Mouse (Mus musculus) cerebellum, adult 2 months (tissue): Measurements from ENCODE around the gene Pcyox1. TPM values are rescaled to one million over a fixed set of nuclear protein-coding genes. Genes with fewer than 3 reads are reported as not detected.
"Not testable (repeated sequence)": the region's sequence is repeated elsewhere in the genome, so short reads cannot be mapped to it uniquely, and the experiment has no call there.

Experiments used
- DNase-seq, 2 experiments: peaks; one replicate each; pipeline ENCODE4 v3.0.0; 2021
- H3K27ac ChIP-seq: fragments of 200-500 bp; 2 replicates; pipeline ENCODE4 v1.5.1; 2012; ENCODE audit warnings: low read length, control low read depth, inconsistent platforms; ENCODE audit not compliant: insufficient read depth
- H3K27me3 ChIP-seq: fragments of 200-500 bp; 2 replicates; pipeline ENCODE4 v1.6.1; 2012; ENCODE audit warnings: inconsistent platforms, mild to moderate bottlenecking, low read length, moderate library complexity; ENCODE audit not compliant: control insufficient read depth, insufficient read depth
- H3K4me1 ChIP-seq: fragments of 200-500 bp; 2 replicates; pipeline ENCODE4 v1.6.1; 2011; ENCODE audit warnings: low read length; ENCODE audit not compliant: control insufficient read depth, insufficient read depth
- H3K4me3 ChIP-seq: fragments of 200-500 bp; replicated peaks from 2 replicates; pipeline ENCODE3; 2011; ENCODE audit warnings: mild to moderate bottlenecking, low read depth, low read length, control low read depth; ENCODE audit not compliant: insufficient read depth
- CTCF ChIP-seq: fragments of 200-500 bp; IDR thresholded peaks from 2 replicates; pipeline ENCODE4 v1.5.1; 2011; ENCODE audit warnings: low read depth, mild to moderate bottlenecking, control low read depth, low read length, moderate library complexity, borderline replicate concordance; ENCODE audit not compliant: insufficient read depth
- POLR2A ChIP-seq: fragments of 200-500 bp; IDR thresholded peaks from 2 replicates; pipeline ENCODE4 v1.6.1; 2011; ENCODE audit warnings: low read length, control low read depth, borderline replicate concordance; ENCODE audit not compliant: insufficient read depth
- WGBS: fragments of 180-500 bp; shearing (Covaris S2); methylation state at CpG from one replicate; pipeline ENCODE4 v1.1.7; 2018; 5-methylcytosine and 5-hydroxymethylcytosine counted together
- polyA plus RNA-seq: library from polyadenylated mRNA; depleted of rRNA; stranded (reverse); fragments of >200 nt; gene quantifications from 2 replicates; pipeline ENCODE4 v1.2.3, GENCODE M21; 2012

Pcyox1 gene
- polyA plus RNA-seq, 1 experiment: 61.1 TPM

DNA sequence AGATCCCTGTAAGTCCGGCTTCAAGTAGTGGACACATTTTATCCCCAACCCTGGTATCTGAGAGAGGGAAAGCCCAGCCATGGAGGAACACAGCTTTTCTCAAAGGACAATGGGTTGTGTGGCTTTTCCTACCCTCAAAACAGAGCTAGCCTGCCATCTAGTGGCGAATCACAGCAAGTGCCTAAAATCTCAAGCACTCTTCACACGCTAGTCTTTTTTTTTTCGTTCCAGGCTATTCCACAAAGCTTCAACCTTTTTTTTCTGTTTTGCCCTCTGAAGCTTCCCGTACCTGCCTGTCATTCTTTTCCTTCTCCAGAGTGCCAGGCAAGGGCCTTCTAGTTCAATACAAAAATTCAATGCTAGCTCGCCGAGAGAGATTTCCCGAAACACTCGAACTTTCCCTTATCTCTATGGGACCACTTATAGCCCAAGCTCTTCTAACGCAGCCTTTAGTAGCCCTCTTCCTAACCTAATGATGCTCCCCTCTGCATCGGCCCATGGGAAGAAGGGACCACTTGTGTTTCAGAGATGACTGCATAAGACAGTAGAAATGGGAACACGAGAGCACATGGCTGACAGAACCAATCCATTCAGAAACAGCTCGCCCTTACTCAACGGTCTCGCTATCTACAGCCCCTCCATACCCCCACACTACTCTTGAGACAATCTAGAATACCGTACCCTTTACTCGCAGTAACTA is 32.4 kb downstream of the Pcyox1 start:
- Histone ChIP-seq H3K27ac (no peak overlapping the region), H3K4me3 (peak overlapping the region; percentile 91), H3K27me3 (no peaks in the 10 kb centered on the region), H3K4me1 (peaks cover 4% of the 10 kb centered on the region)
- DNase-seq: peak; percentile 82 to 85
- TF ChIP-seq CTCF: peak; percentile 90
- TF ChIP-seq POLR2A: no peak
- under 1% methylated on average over 17 of the region's 17 CpGs for WGBS

GRCm38 (mm10) chr6:86361373-86361772 is 35.6 kb downstream of the Pcyox1 start:
- 86% methylated on average over 7 of the region's 7 CpGs for WGBS
- DNase-seq: no peak
- H3K4me3 ChIP-seq: no peak overlapping the region
- H3K27me3 ChIP-seq: no peaks in the 10 kb centered on the region
- peaks cover under 1% of the 10 kb centered on the region for H3K4me1 ChIP-seq
- no peak overlapping the region for H3K27ac ChIP-seq
- TF ChIP-seq POLR2A (no peak), CTCF (no peak)

DNA sequence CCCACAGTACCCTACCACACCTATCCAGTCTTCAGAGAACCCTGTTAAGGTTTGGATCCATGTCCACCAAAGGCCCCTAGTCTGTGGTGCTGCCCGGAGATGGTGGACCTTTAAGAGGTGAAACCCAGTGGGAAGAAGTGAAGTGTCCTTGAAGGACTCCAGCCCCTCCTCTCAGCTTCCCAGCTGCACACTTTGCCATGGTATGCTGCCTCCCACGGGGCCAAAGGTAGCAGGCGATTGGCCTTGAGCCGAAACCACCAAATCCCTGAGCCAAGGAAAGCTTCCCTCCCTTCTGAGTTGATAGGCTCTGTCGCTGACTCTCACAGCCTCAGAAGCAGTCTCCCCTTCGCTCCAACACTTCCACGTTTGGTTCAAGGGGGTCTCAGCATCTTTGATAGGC is 36.3 kb downstream of the Pcyox1 start:
- Histone ChIP-seq H3K4me3 (no peak overlapping the region), H3K27me3 (no peaks in the 10 kb centered on the region), H3K27ac (no peak overlapping the region), H3K4me1 (no peaks in the 10 kb centered on the region)
- no peak for TF ChIP-seq POLR2A
- no peak for TF ChIP-seq CTCF
- DNase-seq: no peak
- WGBS: 61% methylated on average over 7 of the region's 7 CpGs

GRCm38 (mm10) chr6:86356956-86357355 is 40.0 kb downstream of the Pcyox1 start:
- Histone ChIP-seq H3K27ac (no peak overlapping the region), H3K4me1 (no peaks in the 10 kb centered on the region), H3K27me3 (no peaks in the 10 kb centered on the region), H3K4me3 (no peak overlapping the region)
- 87% methylated on average over 9 of the region's 9 CpGs for WGBS
- TF ChIP-seq CTCF: no peak
- TF ChIP-seq POLR2A: no peak
- DNase-seq: no peak

GRCm38 (mm10) chr6:86354948-86355347 is 42.0 kb downstream of the Pcyox1 start:
- 68% methylated on average over 3 of the region's 3 CpGs for WGBS
- TF ChIP-seq CTCF (0 out of 2 replicates have a peak, but pooled peaks have one; percentile 5), POLR2A (no peak)
- H3K27me3 ChIP-seq: no peaks in the 10 kb centered on the region
- no peak for DNase-seq
- no peaks in the 10 kb centered on the region for H3K4me1 ChIP-seq
- H3K4me3 ChIP-seq: no peak overlapping the region
- no peak overlapping the region for H3K27ac ChIP-seq

GRCm38 (mm10) chr6:86349257-86349656 is 47.7 kb downstream of the Pcyox1 start:
- TF ChIP-seq CTCF (peak; percentile 62; the same call in 1 of the 2 replicates), POLR2A (no peak)
- H3K27me3 ChIP-seq: no peaks in the 10 kb centered on the region
- H3K4me3 ChIP-seq: no peak overlapping the region

DNA sequence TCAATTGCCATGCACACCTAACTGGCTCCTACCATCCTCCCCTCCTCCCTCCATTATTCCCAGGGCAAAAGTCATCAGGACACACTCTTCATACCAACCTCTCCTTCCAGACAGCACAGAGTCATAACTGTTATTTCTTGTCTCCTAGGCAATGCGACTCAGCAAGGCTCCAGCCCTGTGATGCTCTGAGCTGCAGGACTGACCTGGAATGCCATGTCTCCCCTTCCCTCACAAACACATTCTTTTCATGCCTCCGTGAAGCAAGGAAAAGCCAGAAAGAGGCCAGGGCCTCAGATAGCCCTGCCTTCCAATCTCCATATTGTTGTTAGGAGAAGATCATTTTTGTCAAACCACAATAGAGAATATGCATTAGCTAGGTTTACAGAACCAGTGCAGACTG is 50.9 kb downstream of the Pcyox1 start:
- TF ChIP-seq POLR2A: no peak
- no peak for TF ChIP-seq CTCF
- H3K27ac ChIP-seq: no peak overlapping the region
- WGBS: 51% methylated on average over 2 of the region's 2 CpGs
- H3K4me3 ChIP-seq: no peak overlapping the region
- DNase-seq: no peak
- no peaks in the 10 kb centered on the region for H3K27me3 ChIP-seq
- H3K4me1 ChIP-seq: no peaks in the 10 kb centered on the region

More at GRCm38 (mm10) chr6:86349257-86349656, 47.7 kb downstream of the Pcyox1 start:
- peak in 1 of 2 experiments; percentile 32 for DNase-seq
- Histone ChIP-seq H3K4me1 (no peaks in the 10 kb centered on the region), H3K27ac (no peak overlapping the region)
- 37% methylated on average over 7 of the region's 7 CpGs for WGBS

GRCm38 (mm10) chr6:86343656-86344055 is 53.3 kb downstream of the Pcyox1 start:
- TF ChIP-seq CTCF (no peak), POLR2A (no peak)
- DNase-seq: no peak
- Histone ChIP-seq H3K4me3 (no peak overlapping the region), H3K4me1 (no peaks in the 10 kb centered on the region), H3K27ac (no peak overlapping the region), H3K27me3 (no peaks in the 10 kb centered on the region)
- 10% methylated on average over 7 of the region's 7 CpGs for WGBS

DNA sequence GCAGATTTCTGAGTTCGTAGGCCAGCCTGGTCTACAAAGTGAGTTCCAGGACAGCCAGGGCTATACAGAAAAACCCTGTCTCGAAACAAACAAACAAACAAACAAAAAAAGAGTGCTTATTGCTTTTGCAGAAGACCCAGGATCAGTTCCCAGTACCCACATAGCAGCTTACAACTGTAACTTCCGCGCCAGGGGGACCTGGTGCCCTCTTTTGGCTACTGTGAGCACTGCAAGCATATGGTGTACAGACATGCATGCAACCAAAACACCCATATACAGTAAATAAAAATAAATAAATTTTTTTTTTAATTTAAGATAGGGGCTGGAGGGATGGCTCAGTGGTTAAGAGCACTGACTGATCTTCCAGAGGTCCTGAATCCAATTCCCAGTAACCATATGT is 60.6 kb downstream of the Pcyox1 start:
- not testable (repeated sequence) for H3K4me1 ChIP-seq, H3K4me3 ChIP-seq, DNase-seq, H3K27me3 ChIP-seq, H3K27ac ChIP-seq
- WGBS: 83% methylated on average over 4 of the region's 4 CpGs
